Mouse (Mus musculus) layer of hippocampus, adult 6 months (tissue): Measurements from ENCODE around the gene Pdzd3. TPM values are rescaled to one million over a fixed set of nuclear protein-coding genes. Genes with fewer than 3 reads are reported as not detected.

Source experiments
- long read RNA-seq, 2 experiments: library from polyadenylated mRNA; unstranded; transcript quantifications; one replicate each; pipeline ENCODE4 v2.0.0; 2019 to 2020
- polyA plus RNA-seq: library from polyadenylated mRNA; unstranded; fragments of <200 nt; fragmentation: Nextera tagmentation; gene quantifications from 2 replicates; pipeline ENCODE4 v1.2.3, GENCODE M21; 2021

Gene Pdzd3
- polyA plus RNA-seq = 0.90 and 1.1 TPM in 2 replicates
- long read RNA-seq, experiment 1, partial matches to known transcripts = 1 of 3 reads
- long read RNA-seq, experiment 1, other reads (novel, unspliced or antisense) = 2 of 3 reads
- long read RNA-seq, experiment 2, partial matches to known transcripts = 2 of 6 reads
- long read RNA-seq, experiment 2, other reads (novel, unspliced or antisense) = 4 of 6 reads

DNA sequence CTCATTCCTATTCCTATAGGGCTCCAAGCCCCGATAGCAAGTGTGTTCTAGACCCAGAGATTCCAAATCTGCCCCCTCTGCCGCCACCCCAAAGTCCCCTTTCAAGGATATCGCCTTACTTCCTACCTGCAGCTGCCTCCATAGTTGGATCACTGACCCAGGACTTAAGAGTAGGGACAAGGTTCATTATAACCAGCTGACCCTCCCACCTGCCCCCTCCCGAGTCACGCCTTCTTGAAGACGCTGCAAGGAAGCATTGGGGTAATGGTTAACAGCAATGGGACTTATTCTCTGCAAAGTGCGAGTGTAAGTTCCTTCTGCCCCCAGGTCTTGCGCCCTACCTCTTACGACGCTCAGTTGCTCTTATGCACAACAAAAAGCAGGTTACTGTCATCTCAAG is at the start of gene Pdzd3:
Pdzd3 (minus strand) TSS at position 158 of the 400 bp plus-strand sequence.

DNA sequence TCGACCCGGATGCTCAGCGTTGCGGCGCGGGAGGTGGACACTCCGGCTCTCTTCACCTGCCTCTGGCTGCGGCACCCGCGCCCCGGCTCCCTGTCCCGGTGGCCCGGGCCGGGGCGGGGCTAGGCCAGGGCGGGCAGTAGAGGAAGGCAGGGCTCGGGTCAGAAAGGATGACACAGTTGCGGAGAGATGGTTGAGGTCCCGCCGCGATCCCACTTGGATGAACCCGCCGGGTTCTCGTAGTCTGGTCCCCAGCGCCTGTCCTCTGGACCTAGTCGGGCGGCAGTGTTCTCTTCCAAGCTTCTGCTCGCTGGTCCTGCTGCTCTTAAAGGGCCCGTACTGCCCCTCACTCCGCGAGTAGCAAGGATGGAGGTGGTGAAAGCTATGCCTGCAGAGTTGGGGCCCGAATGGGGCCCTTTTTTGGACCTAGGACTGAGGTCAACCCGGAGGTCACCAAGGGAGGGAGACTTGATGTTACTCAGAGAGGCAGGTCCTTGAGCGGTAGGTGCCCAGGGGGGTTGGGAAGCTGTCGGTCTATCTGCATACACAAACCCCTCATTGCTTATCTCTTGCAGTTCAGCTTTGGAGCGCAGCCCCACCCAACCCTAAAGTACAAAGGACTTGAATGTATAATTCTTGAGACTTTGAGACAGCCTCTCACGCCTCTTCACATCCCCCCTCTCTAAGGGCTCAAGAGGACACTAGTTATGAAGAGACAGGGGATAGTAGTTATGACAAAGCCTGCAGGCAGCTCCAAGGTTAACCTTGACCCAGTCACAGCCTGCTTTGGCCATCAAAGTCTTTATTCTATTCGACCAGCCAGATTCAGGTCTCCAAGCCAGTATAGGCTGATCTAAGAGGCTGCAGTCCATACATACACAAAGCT is 37.0 kb upstream of the Pdzd3 start, which contains the start of gene Abcg4:
Abcg4 (minus strand) TSS at position 540 of the 883 bp plus-strand sequence.

DNA sequence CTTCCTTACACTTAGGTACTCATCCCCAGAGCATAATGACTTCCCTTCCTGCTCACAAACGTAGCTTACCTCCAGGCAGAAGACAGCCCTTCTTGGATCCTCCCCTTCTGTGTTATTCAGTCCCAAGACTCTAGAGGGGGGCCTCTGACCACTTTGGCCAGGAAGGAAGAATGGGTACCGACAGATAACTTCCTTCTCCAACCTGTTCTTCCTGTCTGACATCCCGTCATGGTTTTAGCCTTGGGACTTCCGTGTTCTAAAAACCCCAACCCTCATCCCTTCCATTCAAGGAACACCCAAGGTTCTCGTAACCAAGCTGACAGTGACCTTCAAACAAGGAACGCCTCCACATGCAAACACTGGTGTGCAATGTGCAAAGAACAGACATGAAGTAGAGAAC is 17.2 kb upstream of the Pdzd3 start, which contains the start of gene Nlrx1:
Nlrx1 (minus strand) TSS at position 168 of the 400 bp plus-strand sequence.

DNA sequence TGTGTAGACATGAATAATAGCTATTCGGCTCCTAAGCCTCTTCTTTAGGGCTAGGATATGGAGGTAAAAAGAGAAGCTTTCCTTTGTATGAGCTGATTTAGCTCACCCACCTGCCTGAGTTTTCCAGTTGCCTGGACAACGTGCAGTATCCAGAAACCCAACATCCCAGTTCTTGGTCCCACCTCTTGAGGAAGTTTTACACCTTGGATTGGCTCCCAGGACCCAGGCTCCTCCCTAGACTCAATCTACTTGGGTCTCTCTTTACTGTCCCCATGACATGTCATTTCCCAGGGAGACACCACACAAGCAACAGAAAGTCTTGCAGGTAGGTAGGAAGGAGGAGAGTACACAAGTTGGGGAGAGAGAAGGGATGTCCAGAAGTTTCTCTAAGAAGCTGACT is 10.9 kb downstream of the Pdzd3 start, which contains the start of gene Ccdc153:
Ccdc153 (plus strand) TSS at position 278 of the 400 bp plus-strand sequence.

DNA sequence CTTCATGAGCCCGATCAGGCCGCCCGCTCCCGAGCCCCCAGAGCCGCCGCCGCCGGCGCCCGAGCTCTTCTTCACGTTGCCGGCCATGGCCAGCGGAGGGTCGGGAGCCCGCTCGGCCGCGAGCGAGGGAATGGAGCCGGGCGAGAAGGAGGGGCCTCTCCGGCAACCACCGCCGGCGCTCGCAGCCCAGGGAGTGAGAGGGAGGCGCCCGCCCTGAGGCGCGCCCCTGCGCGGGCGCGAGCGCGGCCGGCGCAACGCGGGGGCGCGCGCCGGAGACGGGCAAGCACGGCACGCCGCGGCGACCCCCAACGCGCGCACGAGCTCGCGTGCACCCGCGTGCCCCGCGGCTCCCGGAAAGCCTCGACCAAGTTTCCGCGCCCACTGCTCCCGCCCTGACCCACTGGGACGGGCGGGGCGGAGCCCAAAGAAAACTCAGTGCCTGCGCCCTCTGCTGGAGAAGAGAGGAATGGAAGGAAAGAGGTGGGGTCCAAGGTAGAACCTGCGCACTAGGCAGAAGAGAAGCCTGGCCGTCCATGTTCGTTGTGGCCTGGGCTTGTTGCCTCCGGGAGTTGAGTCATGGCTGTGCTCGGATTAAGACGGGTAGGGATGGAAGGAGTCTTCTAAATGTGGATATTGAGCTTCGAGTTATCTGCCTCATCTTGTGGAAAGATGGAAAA is 17.3 kb downstream of the Pdzd3 start, which contains the start of gene Cbl:
Cbl (minus strand) TSS at position 248 of the 677 bp plus-strand sequence.

Other genes with a start within 250 kb of the Pdzd3 start
- gene Thy1, start 208.1 kb downstream of the Pdzd3 start, polyA plus RNA-seq = 324 and 386 TPM in 2 replicates
- 116 and 137 TPM in 2 replicates for gene Usp2, start 184.4 kb downstream of the Pdzd3 start, polyA plus RNA-seq
- 0.06 and 9.7 TPM in 2 replicates for gene Mfrp, start 149.7 kb downstream of the Pdzd3 start, polyA plus RNA-seq
- 30.3 and 40.8 TPM in 2 replicates for gene C1qtnf5, start 144.2 kb downstream of the Pdzd3 start, polyA plus RNA-seq
- gene Gm49380, start 138.0 kb downstream of the Pdzd3 start, polyA plus RNA-seq = 0.10 and 0.14 TPM in 2 replicates
- 10.8 and 13.6 TPM in 2 replicates for gene Rnf26, start 138.0 kb downstream of the Pdzd3 start, polyA plus RNA-seq
- gene Mcam, start 117.0 kb downstream of the Pdzd3 start, polyA plus RNA-seq = 2.6 and 2.8 TPM in 2 replicates
- 11.8 and 12.1 TPM in 2 replicates for gene Cbl, start 17.4 kb downstream of the Pdzd3 start, polyA plus RNA-seq
- gene Ccdc153, start 10.8 kb downstream of the Pdzd3 start, polyA plus RNA-seq = 14.2 and 18.1 TPM in 2 replicates
- gene Nlrx1, start 17.1 kb upstream of the Pdzd3 start, polyA plus RNA-seq = 6.2 and 7.2 TPM in 2 replicates
- gene Abcg4, start 37.1 kb upstream of the Pdzd3 start, polyA plus RNA-seq = 25.1 and 26.3 TPM in 2 replicates
- gene Hinfp, start 54.2 kb upstream of the Pdzd3 start, polyA plus RNA-seq = 2.9 and 4.2 TPM in 2 replicates
- 17.9 and 19.0 TPM in 2 replicates for gene C2cd2l, start 68.8 kb upstream of the Pdzd3 start, polyA plus RNA-seq
- 10.3 and 12.5 TPM in 2 replicates for gene Dpagt1, start 74.5 kb upstream of the Pdzd3 start, polyA plus RNA-seq
- 40.3 and 56.5 TPM in 2 replicates for gene H2afx, start 83.2 kb upstream of the Pdzd3 start, polyA plus RNA-seq
- 32.2 and 38.1 TPM in 2 replicates for gene Hmbs, start 92.8 kb upstream of the Pdzd3 start, polyA plus RNA-seq
- gene Vps11, start 110.2 kb upstream of the Pdzd3 start, polyA plus RNA-seq = 48.4 and 50.0 TPM in 2 replicates
- 19.2 and 19.5 TPM in 2 replicates for gene Hyou1, start 128.0 kb upstream of the Pdzd3 start, polyA plus RNA-seq
- gene Slc37a4, start 145.4 kb upstream of the Pdzd3 start, polyA plus RNA-seq = 20.2 and 25.1 TPM in 2 replicates
- gene Rps25, start 155.7 kb upstream of the Pdzd3 start, polyA plus RNA-seq = 2,038 and 2,060 TPM in 2 replicates
- gene Trappc4, start 156.1 kb upstream of the Pdzd3 start, polyA plus RNA-seq = 191 and 194 TPM in 2 replicates
- gene Ccdc84, start 167.1 kb upstream of the Pdzd3 start, polyA plus RNA-seq = 3.3 and 3.5 TPM in 2 replicates
- not detected in 2 replicates for gene Foxr1, start 189.7 kb upstream of the Pdzd3 start, polyA plus RNA-seq
- gene Upk2, start 203.5 kb upstream of the Pdzd3 start, polyA plus RNA-seq = not detected in 2 replicates
- gene Bcl9l, start 231.4 kb upstream of the Pdzd3 start, polyA plus RNA-seq = 3.1 and 3.2 TPM in 2 replicates